Mouse (Mus musculus) limb, embryonic 10.5 days (tissue): ENCODE results near the gene Rasip1. TPM values are rescaled to one million over a fixed set of nuclear protein-coding genes. Genes with fewer than 3 reads are reported as not detected.

ENCODE experiments used
- DNase-seq: peaks from one replicate; pipeline ENCODE4 v3.0.0-alpha.2; 2017; ENCODE audit warnings: low spot score
- H3K27ac ChIP-seq: fragments of 300-500 bp; sonication (generic); 2 replicates; pipeline ENCODE4 v1.5.1; 2016; ENCODE audit warnings: mild to moderate bottlenecking
- H3K27me3 ChIP-seq: fragments of 300-500 bp; sonication (generic); 2 replicates; pipeline ENCODE4 v1.6.1; 2016; ENCODE audit warnings: low read depth, mild to moderate bottlenecking; ENCODE audit not compliant: poor library complexity, severe bottlenecking
- H3K36me3 ChIP-seq: fragments of 300-500 bp; sonication (generic); 2 replicates; pipeline ENCODE4 v1.6.1; 2016; ENCODE audit warnings: mild to moderate bottlenecking, moderate library complexity
- H3K4me1 ChIP-seq: fragments of 300-500 bp; sonication (generic); 2 replicates; pipeline ENCODE4 v1.6.1; 2016
- H3K4me3 ChIP-seq: fragments of 300-500 bp; sonication (generic); 2 replicates; pipeline ENCODE4 v1.5.1; 2016; ENCODE audit warnings: mild to moderate bottlenecking, moderate library complexity
- H3K9me3 ChIP-seq: fragments of 300-500 bp; sonication (generic); replicated peaks from 2 replicates; pipeline ENCODE4 v1.6.1; 2016; ENCODE audit warnings: mild to moderate bottlenecking
- WGBS: fragments of 180-500 bp; shearing (Covaris S2); methylation state at CpG from one replicate; pipeline ENCODE4 v1.1.7; 2016; 5-methylcytosine and 5-hydroxymethylcytosine counted together
- polyA plus RNA-seq: library from polyadenylated mRNA; unstranded; fragments of >200 nt; fragmentation: Nextera tagmentation; extraction: Ambion mirVana; gene quantifications from 2 replicates; pipeline ENCODE4 v1.2.1, GENCODE M21; 2016

Gene Rasip1
- polyA plus RNA-seq, 1 experiment from 2014 or later = 8.3 TPM

DNA sequence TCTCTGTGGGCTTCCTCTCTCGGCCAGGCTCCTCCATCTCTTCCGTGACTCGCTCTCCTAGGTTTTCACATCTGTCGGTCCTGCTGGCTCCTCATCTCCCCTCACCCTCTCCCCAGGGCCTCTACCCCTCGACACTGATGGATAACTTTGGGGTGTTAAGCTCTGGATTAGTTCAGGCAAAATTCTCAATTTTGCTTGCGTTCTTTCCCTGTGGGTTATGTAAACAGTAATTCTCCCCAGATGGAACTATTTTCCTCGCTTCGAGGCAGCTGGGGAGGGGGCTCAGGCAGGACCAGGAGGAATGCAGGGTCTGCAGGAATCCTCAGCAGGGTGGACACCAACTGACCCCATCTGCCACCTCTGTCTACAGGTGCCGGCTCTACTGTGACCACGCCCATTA lies 58.5 kb downstream of the Rasip1 start:
- Histone ChIP-seq H3K27ac (peak overlapping the region; percentile 54), H3K36me3 (no peaks in the 10 kb centered on the region), H3K9me3 (no peaks in the 10 kb centered on the region), H3K4me1 (peaks cover 54% of the 10 kb centered on the region), H3K4me3 (peak overlapping the region; percentile 9; the same call in 1 of the 2 replicates), H3K27me3 (no peaks in the 10 kb centered on the region)
- WGBS = 39% methylated on average over 10 of the region's 10 CpGs
- DNase-seq = no peak

GRCm38 (mm10) chr7:45686841-45687240 lies 59.6 kb downstream of the Rasip1 start:
- Histone ChIP-seq H3K4me3 (no peak overlapping the region), H3K36me3 (no peaks in the 10 kb centered on the region), H3K4me1 (peaks cover 54% of the 10 kb centered on the region), H3K27me3 (no peaks in the 10 kb centered on the region), H3K27ac (no peak overlapping the region; the same call in 1 of the 2 replicates), H3K9me3 (no peaks in the 10 kb centered on the region)
- DNase-seq = no peak
- 89% methylated on average over 3 of the region's 3 CpGs for WGBS

Other genes starting within 250 kb of the Rasip1 start
- 305 and 308 TPM in 2 replicates for gene Snrnp70, start 231.7 kb upstream of the Rasip1 start, polyA plus RNA-seq
- gene Kcna7, start 221.8 kb upstream of the Rasip1 start, polyA plus RNA-seq = 0.06 TPM in 1 of 2 replicates, not detected in the other
- 2.1 and 2.2 TPM in 2 replicates for gene Ntf5, start 213.8 kb upstream of the Rasip1 start, polyA plus RNA-seq
- not detected in 2 replicates for gene Lhb, start 206.7 kb upstream of the Rasip1 start, polyA plus RNA-seq
- gene Gys1, start 192.6 kb upstream of the Rasip1 start, polyA plus RNA-seq = 42.6 and 44.9 TPM in 2 replicates
- 228 and 283 TPM in 2 replicates for gene Ruvbl2, start 189.4 kb upstream of the Rasip1 start, polyA plus RNA-seq
- gene Ftl1, start 167.6 kb upstream of the Rasip1 start, polyA plus RNA-seq = 5,063 and 5,416 TPM in 2 replicates
- 248 and 297 TPM in 2 replicates for gene Bax, start 160.6 kb upstream of the Rasip1 start, polyA plus RNA-seq
- 1.8 and 2.2 TPM in 2 replicates for gene Tulp2, start 145.6 kb upstream of the Rasip1 start, polyA plus RNA-seq
- not detected in 2 replicates for gene Gm45808, start 140.7 kb upstream of the Rasip1 start, polyA plus RNA-seq
- gene Dhdh, start 138.7 kb upstream of the Rasip1 start, polyA plus RNA-seq = 4.9 and 5.8 TPM in 2 replicates
- gene Nucb1, start 117.1 kb upstream of the Rasip1 start, polyA plus RNA-seq = 116 and 125 TPM in 2 replicates
- gene Ppp1r15a, start 101.2 kb upstream of the Rasip1 start, polyA plus RNA-seq = 22.4 and 25.7 TPM in 2 replicates
- 0.43 and 1.0 TPM in 2 replicates for gene Plekha4, start 101.2 kb upstream of the Rasip1 start, polyA plus RNA-seq
- gene Hsd17b14, start 72.6 kb upstream of the Rasip1 start, polyA plus RNA-seq = 1.0 and 1.1 TPM in 2 replicates
- 65.8 and 68.0 TPM in 2 replicates for gene Bcat2, start 57.3 kb upstream of the Rasip1 start, polyA plus RNA-seq
- not detected in 2 replicates for gene Fgf21, start 12.0 kb upstream of the Rasip1 start, polyA plus RNA-seq
- not detected in 2 replicates for gene Fut1, start 10.2 kb upstream of the Rasip1 start, polyA plus RNA-seq
- 0.24 TPM in 1 of 2 replicates, not detected in the other for gene Izumo1, start 5.7 kb upstream of the Rasip1 start, polyA plus RNA-seq
- 2.2 and 3.2 TPM in 2 replicates for gene Mamstr, start 12.5 kb downstream of the Rasip1 start, polyA plus RNA-seq
- 0.16 and 0.21 TPM in 2 replicates for gene Fut2, start 38.9 kb downstream of the Rasip1 start, polyA plus RNA-seq
- gene Ntn5, start 56.5 kb downstream of the Rasip1 start, polyA plus RNA-seq = 0.16 and 0.39 TPM in 2 replicates
- gene Sec1, start 66.9 kb downstream of the Rasip1 start, polyA plus RNA-seq = 0.54 and 0.83 TPM in 2 replicates
- 2.2 and 4.9 TPM in 2 replicates for gene Car11, start 72.4 kb downstream of the Rasip1 start, polyA plus RNA-seq
- gene Dbp, start 77.6 kb downstream of the Rasip1 start, polyA plus RNA-seq = 3.7 and 4.7 TPM in 2 replicates
- 1,218 and 1,459 TPM in 2 replicates for gene Rpl18, start 88.0 kb downstream of the Rasip1 start, polyA plus RNA-seq
- gene Sphk2, start 90.5 kb downstream of the Rasip1 start, polyA plus RNA-seq = 45.5 and 49.3 TPM in 2 replicates
- 2.1 and 2.4 TPM in 2 replicates for gene Fam83e, start 93.7 kb downstream of the Rasip1 start, polyA plus RNA-seq
- not detected in 2 replicates for gene Spaca4, start 98.3 kb downstream of the Rasip1 start, polyA plus RNA-seq
- 2.2 and 3.2 TPM in 2 replicates for gene Lmtk3, start 156.2 kb downstream of the Rasip1 start, polyA plus RNA-seq
- 1.8 and 2.1 TPM in 2 replicates for gene Sult2b1, start 157.2 kb downstream of the Rasip1 start, polyA plus RNA-seq
- 170 TPM in 2 replicates for gene Cyth2, start 187.1 kb downstream of the Rasip1 start, polyA plus RNA-seq
- gene Kcnj14, start 197.3 kb downstream of the Rasip1 start, polyA plus RNA-seq = 1.2 and 1.4 TPM in 2 replicates
- 116 and 156 TPM in 2 replicates for gene Grwd1, start 203.5 kb downstream of the Rasip1 start, polyA plus RNA-seq
- 36.8 and 41.2 TPM in 2 replicates for gene Kdelr1, start 245.3 kb downstream of the Rasip1 start, polyA plus RNA-seq